ENCODE assay signal across 15 mouse cellular contexts in the genomic region with DNA sequence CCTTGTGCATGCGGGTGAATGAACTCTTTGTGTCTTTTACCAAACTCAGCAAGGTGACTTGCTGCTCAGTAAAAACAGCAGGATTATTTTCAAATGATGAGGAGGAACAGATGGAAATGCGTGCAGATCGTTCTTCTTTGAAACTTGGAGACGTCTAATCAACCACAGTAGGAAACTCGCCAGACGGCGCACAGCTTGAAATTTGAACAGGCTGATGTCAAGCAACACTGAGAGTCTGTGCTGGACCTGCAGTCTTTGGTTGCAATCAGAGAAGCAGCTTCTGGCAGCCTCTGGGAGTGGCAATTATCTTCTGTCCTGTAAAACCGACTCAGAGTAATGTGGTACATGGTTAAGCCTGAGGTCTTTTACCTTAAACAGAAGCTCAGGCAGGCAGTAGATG. TPM values are rescaled to one million over a fixed set of nuclear protein-coding genes. Genes with fewer than 3 reads are reported as not detected.
A peak's percentile ranks its signal among the peaks of the same experiment; 100 is the strongest.
DNase-seq lines count a peak whose midpoint lies in the region; ATAC-seq and TF ChIP-seq lines count a peak whose summit lies in the region.
"Had no signal": no experiment of that assay in that cellular context is flagged by ENCODE, and none has a peak within 500 bp of the region (broad histone marks: within the 10 kb centered on the region; RNA-seq: fewer than 3 reads in every experiment).

No protein-coding gene starts in this region.

- H3K36me3 ChIP-seq in midbrain, postnatal 0 days (ENCODE audit: insufficient read depth, low read length): no peaks in the 10 kb centered on the region
- H3K36me3 ChIP-seq in midbrain, embryonic 11.5 days (ENCODE audit: control insufficient read depth, insufficient read depth, low read length): no peaks in the 10 kb centered on the region
- no peaks in the 10 kb centered on the region for H3K36me3 ChIP-seq in hindbrain, embryonic 13.5 days
- no peaks in the 10 kb centered on the region for H3K36me3 ChIP-seq in kidney, embryonic 16.5 days (ENCODE audit: insufficient read depth, low read length)
- no peaks in the 10 kb centered on the region for H3K36me3 ChIP-seq in stomach, postnatal 0 days (ENCODE audit: control insufficient read depth, insufficient read depth, low read length)
- H3K36me3 ChIP-seq: liver, embryonic 13.5 days had no signal

- ATAC-seq in midbrain, postnatal 0 days (ENCODE audit: low FRiP score): no peak
- ATAC-seq in midbrain, embryonic 11.5 days (ENCODE audit: low FRiP score): no peak
- no peak for ATAC-seq in hindbrain, embryonic 13.5 days (ENCODE audit: low FRiP score)
- no peak for ATAC-seq in kidney, embryonic 16.5 days (ENCODE audit: low FRiP score, low TSS enrichment)
- no peak for ATAC-seq in stomach, postnatal 0 days (ENCODE audit: low FRiP score, low TSS enrichment)
- ATAC-seq: midbrain, embryonic 16.5 days had no signal

- 32% methylated on average over 8 of the region's 8 CpGs for WGBS in midbrain, postnatal 0 days
- WGBS in midbrain, embryonic 11.5 days: 41% methylated on average over 8 of the region's 8 CpGs
- WGBS in hindbrain, embryonic 13.5 days: 43% methylated on average over 8 of the region's 8 CpGs
- whole genome bisulfite sequencing in kidney, embryonic 16.5 days: 32% methylated on average over 8 of the region's 8 CpGs
- 28% methylated on average over 8 of the region's 8 CpGs for WGBS in stomach, postnatal 0 days

- no peak for TF ChIP-seq CTCF in midbrain, postnatal 0 days (IDR thresholded peaks at IDR 0.05)
- no peak for TF ChIP-seq CTCF in stomach, postnatal 0 days (IDR thresholded peaks at IDR 0.05; ENCODE audit: low read depth)

- H3K4me1 ChIP-seq in midbrain, postnatal 0 days (ENCODE audit: insufficient read depth, low read length): no peaks in the 10 kb centered on the region
- H3K4me1 ChIP-seq in midbrain, embryonic 11.5 days (ENCODE audit: control insufficient read depth, insufficient read depth, low read length): no peaks in the 10 kb centered on the region
- peaks cover 6% of the 10 kb centered on the region; the same call in 1 of the 2 replicates for H3K4me1 ChIP-seq in hindbrain, embryonic 13.5 days (replicated peaks)
- H3K4me1 ChIP-seq in kidney, embryonic 16.5 days (ENCODE audit: insufficient read depth, low read length): no peaks in the 10 kb centered on the region
- H3K4me1 ChIP-seq in stomach, postnatal 0 days (replicated peaks; ENCODE audit: control insufficient read depth, insufficient read depth): no peaks in the 10 kb centered on the region
- H3K4me1 ChIP-seq: liver, embryonic 13.5 days had no signal

- peak; percentile 79 for DNase-seq in midbrain, postnatal 0 days (ENCODE audit: low spot score)
- DNase-seq in midbrain, embryonic 11.5 days (ENCODE audit: low spot score, missing footprints): no peak
- peak; percentile 40 for DNase-seq in embryo, embryonic 10.5 days (ENCODE audit: low spot score)
- peak; percentile 12 for DNase-seq in retina, postnatal 1 day
- DNase-seq in stomach, postnatal 0 days (ENCODE audit: low spot score): no peak
- DNase-seq: adrenal gland, postnatal 25 days; kidney, adult 9 months; liver, embryonic 13.5 days; thymus, postnatal 36 days had no signal

- H3K27ac ChIP-seq in midbrain, postnatal 0 days (ENCODE audit: low read depth, low read length): no peak overlapping the region
- H3K27ac ChIP-seq in midbrain, embryonic 11.5 days (ENCODE audit: low read depth, low read length): no peak overlapping the region
- H3K27ac ChIP-seq in hindbrain, embryonic 13.5 days: peak overlapping the region; percentile 18; the same call in 1 of the 2 replicates
- H3K27ac ChIP-seq in kidney, embryonic 16.5 days (ENCODE audit: low read length): no peak overlapping the region
- no peak overlapping the region for H3K27ac ChIP-seq in stomach, postnatal 0 days (replicated peaks)
- H3K27ac ChIP-seq: liver, embryonic 13.5 days had no signal

- no peak overlapping the region for H3K4me2 ChIP-seq in midbrain, postnatal 0 days (ENCODE audit: low read depth, low read length, poor library complexity, severe bottlenecking)
- H3K4me2 ChIP-seq in midbrain, embryonic 11.5 days: no peak overlapping the region
- no peak overlapping the region for H3K4me2 ChIP-seq in hindbrain, embryonic 13.5 days
- H3K4me2 ChIP-seq in kidney, embryonic 16.5 days (replicated peaks; ENCODE audit: low read depth, low read length): no peak overlapping the region
- H3K4me2 ChIP-seq in stomach, postnatal 0 days (replicated peaks; ENCODE audit: low read depth): no peak overlapping the region
- H3K4me2 ChIP-seq: liver, embryonic 13.5 days had no signal

- no peaks in the 10 kb centered on the region for H3K27me3 ChIP-seq in midbrain, postnatal 0 days (ENCODE audit: insufficient read depth, low read length)
- H3K27me3 ChIP-seq in midbrain, embryonic 11.5 days (ENCODE audit: control insufficient read depth, insufficient read depth, low read length): no peaks in the 10 kb centered on the region
- H3K27me3 ChIP-seq in hindbrain, embryonic 13.5 days: no peaks in the 10 kb centered on the region
- H3K27me3 ChIP-seq in kidney, embryonic 16.5 days (ENCODE audit: insufficient read depth, low read length): no peaks in the 10 kb centered on the region
- H3K27me3 ChIP-seq in stomach, postnatal 0 days (ENCODE audit: control insufficient read depth, insufficient read depth, low read length): no peaks in the 10 kb centered on the region
- H3K27me3 ChIP-seq: liver, embryonic 13.5 days had no signal

- no peak overlapping the region for H3K9ac ChIP-seq in midbrain, postnatal 0 days (replicated peaks; ENCODE audit: low read length, poor library complexity, severe bottlenecking)
- no peak overlapping the region for H3K9ac ChIP-seq in midbrain, embryonic 11.5 days (ENCODE audit: low read length)
- no peak overlapping the region for H3K9ac ChIP-seq in hindbrain, embryonic 13.5 days
- no peak overlapping the region for H3K9ac ChIP-seq in kidney, embryonic 16.5 days (replicated peaks; ENCODE audit: low read length)
- no peak overlapping the region for H3K9ac ChIP-seq in stomach, postnatal 0 days (ENCODE audit: low read length)
- H3K9ac ChIP-seq: liver, embryonic 13.5 days had no signal

- H3K9me3 ChIP-seq in midbrain, postnatal 0 days (ENCODE audit: low read length): no peaks in the 10 kb centered on the region
- H3K9me3 ChIP-seq in midbrain, embryonic 11.5 days (ENCODE audit: control insufficient read depth, low read length): no peaks in the 10 kb centered on the region
- no peaks in the 10 kb centered on the region for H3K9me3 ChIP-seq in hindbrain, embryonic 13.5 days
- no peaks in the 10 kb centered on the region for H3K9me3 ChIP-seq in kidney, embryonic 16.5 days (ENCODE audit: low read length)
- H3K9me3 ChIP-seq in stomach, postnatal 0 days (ENCODE audit: control insufficient read depth, low read length): no peaks in the 10 kb centered on the region
- H3K9me3 ChIP-seq: liver, embryonic 13.5 days had no signal

- no peak overlapping the region for H3K4me3 ChIP-seq in midbrain, postnatal 0 days (ENCODE audit: low read depth, low read length)
- H3K4me3 ChIP-seq in midbrain, embryonic 11.5 days (ENCODE audit: low read depth, low read length): no peak overlapping the region
- no peak overlapping the region for H3K4me3 ChIP-seq in hindbrain, embryonic 13.5 days
- H3K4me3 ChIP-seq in kidney, embryonic 16.5 days (ENCODE audit: low read length): no peak overlapping the region
- H3K4me3 ChIP-seq in stomach, postnatal 0 days (ENCODE audit: low read depth, low read length): no peak overlapping the region
- H3K4me3 ChIP-seq: erythroblast, embryonic 14.5 days; liver, embryonic 13.5 days had no signal

- TF ChIP-seq EP300 in stomach, postnatal 0 days (optimal IDR thresholded peaks at IDR 0.05): no peak

RNA-seq across cellular contexts. Expression of a gene that starts 2.2 kb away (rescaled TPM):
- 0.33 and 2.6 TPM in 2 replicates for total RNA-seq in midbrain, postnatal 0 days (2014; rRNA removed)
- 0.69 and 1.6 TPM in 2 replicates for polyA plus RNA-seq in midbrain, postnatal 0 days (2015; fragmentation: Nextera tagmentation; extraction: Ambion mirVana)
- polyA plus RNA-seq in midbrain, embryonic 11.5 days (2014; fragmentation: Nextera tagmentation; extraction: Ambion mirVana): not detected in 2 replicates
- polyA plus RNA-seq in hindbrain, embryonic 13.5 days (2015; fragmentation: Nextera tagmentation; extraction: Ambion mirVana): 0.55 TPM in 1 of 2 replicates, not detected in the other
- not detected in 2 replicates for polyA plus RNA-seq in kidney, embryonic 16.5 days (2015; fragmentation: Nextera tagmentation; extraction: Ambion mirVana)
- polyA plus RNA-seq in stomach, postnatal 0 days (2015; fragmentation: Nextera tagmentation; extraction: Ambion mirVana): not detected in 2 replicates
- total RNA-seq: adrenal gland, postnatal 25 days; MEL had no signal
- polyA plus RNA-seq: erythroblast, embryonic 14.5 days; heart, embryonic 14.5 days; liver, embryonic 13.5 days had no signal

RNA-seq across cellular contexts. Expression of a gene that starts 34.5 kb away (rescaled TPM):
- total RNA-seq in midbrain, postnatal 0 days (2014; rRNA removed): 0.94 and 5.0 TPM in 2 replicates
- polyA plus RNA-seq in midbrain, postnatal 0 days (2015; fragmentation: Nextera tagmentation; extraction: Ambion mirVana): 1.2 and 1.3 TPM in 2 replicates
- polyA plus RNA-seq in midbrain, embryonic 11.5 days (2014; fragmentation: Nextera tagmentation; extraction: Ambion mirVana): 49.8 and 53.1 TPM in 2 replicates
- 5.8 and 5.9 TPM in 2 replicates for polyA plus RNA-seq in hindbrain, embryonic 13.5 days (2015; fragmentation: Nextera tagmentation; extraction: Ambion mirVana)
- polyA plus RNA-seq in kidney, embryonic 16.5 days (2015; fragmentation: Nextera tagmentation; extraction: Ambion mirVana): 34.0 and 39.5 TPM in 2 replicates
- polyA plus RNA-seq in stomach, postnatal 0 days (2015; fragmentation: Nextera tagmentation; extraction: Ambion mirVana): 6.1 and 6.8 TPM in 2 replicates

RNA-seq across cellular contexts. Expression of a gene that starts 59.3 kb away (rescaled TPM):
- total RNA-seq in midbrain, postnatal 0 days (2014; rRNA removed): 64.9 and 81.5 TPM in 2 replicates
- polyA plus RNA-seq in midbrain, postnatal 0 days (2015; fragmentation: Nextera tagmentation; extraction: Ambion mirVana): 108 and 116 TPM in 2 replicates
- 44.8 and 48.8 TPM in 2 replicates for polyA plus RNA-seq in midbrain, embryonic 11.5 days (2014; fragmentation: Nextera tagmentation; extraction: Ambion mirVana)
- polyA plus RNA-seq in hindbrain, embryonic 13.5 days (2015; fragmentation: Nextera tagmentation; extraction: Ambion mirVana): 61.7 and 66.0 TPM in 2 replicates
- polyA plus RNA-seq in kidney, embryonic 16.5 days (2015; fragmentation: Nextera tagmentation; extraction: Ambion mirVana): 69.7 and 71.7 TPM in 2 replicates
- 180 and 185 TPM in 2 replicates for polyA plus RNA-seq in stomach, postnatal 0 days (2015; fragmentation: Nextera tagmentation; extraction: Ambion mirVana)
- total RNA-seq: MEL had no signal

Comparison
In these comparisons a context has a peak if more than half of its experiments do, and no peak if none do; other contexts are left out.
1. DNase-seq: peak in midbrain, postnatal 0 days (single experiment), embryo, embryonic 10.5 days (single experiment) and retina, postnatal 1 day (single experiment); none in midbrain, embryonic 11.5 days (single experiment) and stomach, postnatal 0 days (single experiment).